Mouse (Mus musculus) lung, adult 18-20 months (tissue): ENCODE measurements around the gene Ulk3.

Experiments used
- DNase-seq, 2 experiments: peaks; one replicate each; pipeline ENCODE4 v3.0.0; 2022; ENCODE audit warnings: mixed read lengths in 2 of 2

The Ulk3 gene

GRCm38 (mm10) chr9:57644944-57645893 lies 56.0 kb downstream of the Ulk3 start:
- peak; percentile 90 to 91 for DNase-seq
